Mouse (Mus musculus) skeletal muscle tissue, adult 2 months (tissue): Measurements from ENCODE around the gene Got2.
"Not testable (repeated sequence)": the region's sequence is repeated elsewhere in the genome, so short reads cannot be mapped to it uniquely, and the experiment has no call there.

Source experiments
- DNase-seq: peaks from one replicate; pipeline ENCODE4 v3.0.0-alpha.2; 2012; ENCODE audit warnings: low read depth, low spot score

Gene Got2

GRCm38 (mm10) chr8:95871690-95872089 is 16.7 kb downstream of the Got2 start:
- DNase-seq = no peak

- not testable (repeated sequence) for DNase-seq
Measured at GRCm38 (mm10) chr8:95864851-95865250, 23.5 kb downstream of the Got2 start.

GRCm38 (mm10) chr8:95863761-95864440 is 24.4 kb downstream of the Got2 start:
- DNase-seq = not testable (repeated sequence)

DNA sequence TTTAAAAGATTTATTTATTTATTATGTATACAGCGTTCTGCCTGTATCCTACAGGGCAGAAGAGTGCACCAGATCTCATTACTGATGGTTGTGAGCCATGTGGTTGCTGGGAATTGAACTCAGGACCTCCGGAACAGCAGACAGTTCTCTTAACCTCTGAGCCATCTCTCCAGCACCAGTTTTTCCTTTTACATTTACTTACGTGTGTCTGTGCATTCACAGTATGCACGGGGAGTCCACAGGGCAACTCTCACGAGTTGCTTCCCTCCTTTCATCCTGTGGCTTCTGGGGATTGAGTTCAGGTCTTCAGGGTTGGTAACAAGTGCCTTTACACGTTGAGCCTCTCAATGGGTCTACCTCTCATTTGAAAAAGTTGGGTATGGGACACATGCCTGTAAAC is 34.2 kb downstream of the Got2 start:
- no peak for DNase-seq

GRCm38 (mm10) chr8:95853102-95853843 is 35.1 kb downstream of the Got2 start, which contains the start of gene Slc38a7:
Gene Slc38a7 (minus strand): TSS chr8:95853539.
- peak; percentile 83 for DNase-seq

DNA sequence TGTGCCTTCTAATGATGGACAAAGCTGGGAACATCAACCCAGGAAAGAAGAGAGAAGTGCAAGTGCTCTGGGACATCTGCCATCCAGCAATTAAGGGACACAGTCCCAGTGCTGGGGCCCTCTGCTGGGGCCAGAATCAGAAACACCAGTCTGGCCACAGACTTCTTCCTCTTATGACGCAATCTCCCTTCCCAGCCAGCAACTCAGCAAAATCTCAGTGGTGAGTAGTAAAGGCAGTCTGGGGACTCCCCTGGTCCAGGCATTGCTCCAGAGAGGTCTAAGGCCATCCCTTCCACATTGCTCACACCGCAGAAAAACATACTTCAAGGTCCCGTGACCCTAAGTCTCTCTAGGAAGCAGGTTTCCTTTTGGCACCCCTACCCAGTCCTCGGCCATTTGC is 36.1 kb downstream of the Got2 start:
- DNase-seq = peak; percentile 42

DNA sequence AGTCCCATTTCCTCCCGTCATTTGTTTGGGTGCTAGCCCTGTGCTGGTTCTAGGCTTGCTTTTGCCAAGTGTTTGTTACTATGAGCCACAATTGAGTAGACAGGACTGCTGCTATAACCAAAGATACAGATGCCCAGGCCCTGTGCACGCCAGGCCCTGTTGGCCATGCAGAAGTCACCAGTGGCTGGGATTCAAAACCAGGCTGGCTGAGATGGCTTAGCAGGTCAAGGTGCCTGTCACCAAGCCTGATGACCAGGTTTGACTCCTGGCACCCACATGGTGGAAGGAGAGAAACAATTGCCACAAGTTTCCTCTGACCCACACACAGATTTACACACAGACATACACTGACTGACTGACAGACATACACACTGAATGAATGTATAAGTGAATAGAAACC is 38.0 kb downstream of the Got2 start:
- no peak for DNase-seq

DNA sequence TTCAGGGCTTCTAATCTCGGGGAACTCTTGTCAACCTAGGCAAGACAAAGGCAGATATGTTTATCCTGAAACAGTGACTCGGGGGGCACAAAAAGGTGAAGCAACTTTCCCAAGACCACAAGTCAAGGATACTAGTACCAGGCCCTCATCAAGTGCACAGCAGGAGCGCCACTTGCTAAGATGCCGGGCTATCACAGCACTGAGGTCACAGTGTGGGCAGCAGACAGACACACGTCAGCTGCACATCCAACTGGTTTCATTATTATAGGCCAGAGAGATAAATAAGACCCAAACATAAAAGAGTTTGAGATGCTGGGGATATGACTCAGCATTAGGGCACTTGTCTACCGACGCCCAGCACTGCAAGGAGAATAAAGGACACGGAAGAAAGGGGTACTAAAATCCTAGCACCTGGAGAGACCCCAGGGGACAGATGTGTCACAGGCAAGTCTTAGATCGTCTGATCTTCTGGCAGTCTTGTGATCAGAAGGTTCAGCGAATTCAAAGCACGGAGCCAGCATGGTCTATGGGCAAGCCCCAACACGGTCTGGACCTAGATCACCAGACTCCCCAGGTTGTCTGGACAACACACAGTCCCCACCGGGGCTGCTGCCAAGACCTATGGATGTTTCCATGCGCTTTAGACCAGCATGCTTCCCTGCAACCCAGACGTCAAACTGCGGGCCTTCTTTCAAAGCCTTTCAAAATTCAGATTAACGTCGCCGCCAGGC is 39.4 kb downstream of the Got2 start:
- no peak for DNase-seq

GRCm38 (mm10) chr8:95848061-95848551 is 40.2 kb downstream of the Got2 start:
- DNase-seq = no peak

DNA sequence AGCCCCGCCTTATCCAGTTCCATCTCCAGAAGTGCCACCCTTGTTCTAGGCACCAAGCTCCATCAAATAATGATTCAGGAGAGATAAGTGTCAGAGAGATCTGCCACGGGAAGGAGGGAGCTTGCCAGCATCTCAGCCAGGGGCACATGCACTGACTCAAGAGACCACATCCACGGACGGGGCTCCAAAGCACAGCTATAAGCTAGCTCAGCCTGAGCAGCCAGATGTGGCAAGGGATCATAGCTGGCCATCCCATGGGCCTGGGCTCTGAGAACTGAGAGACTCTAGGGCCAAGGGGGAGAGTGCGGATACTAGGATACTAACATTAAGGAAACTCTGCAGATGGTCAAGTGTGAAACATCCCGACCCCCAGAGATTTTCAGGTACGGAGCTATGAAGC is 43.3 kb downstream of the Got2 start:
- DNase-seq = no peak

DNA sequence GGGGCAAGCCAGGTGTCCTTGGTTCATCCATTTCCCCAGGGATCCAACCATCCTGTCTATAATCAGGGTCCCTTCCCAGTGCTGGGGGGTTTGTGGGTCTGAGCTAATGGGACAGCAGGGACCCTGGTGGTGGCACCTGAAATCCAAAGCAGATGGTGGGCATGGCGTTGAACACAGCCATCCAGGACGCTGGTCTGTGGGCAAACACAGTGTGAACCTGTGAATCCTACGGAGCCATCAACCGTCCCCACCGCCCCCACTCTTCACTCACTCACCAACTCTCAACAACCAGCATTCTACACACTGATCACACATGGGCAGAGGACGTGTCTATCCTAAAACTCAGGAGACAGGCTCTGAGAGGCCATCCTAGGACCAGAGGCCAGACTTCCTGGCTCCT is 44.4 kb downstream of the Got2 start:
- no peak for DNase-seq

DNA sequence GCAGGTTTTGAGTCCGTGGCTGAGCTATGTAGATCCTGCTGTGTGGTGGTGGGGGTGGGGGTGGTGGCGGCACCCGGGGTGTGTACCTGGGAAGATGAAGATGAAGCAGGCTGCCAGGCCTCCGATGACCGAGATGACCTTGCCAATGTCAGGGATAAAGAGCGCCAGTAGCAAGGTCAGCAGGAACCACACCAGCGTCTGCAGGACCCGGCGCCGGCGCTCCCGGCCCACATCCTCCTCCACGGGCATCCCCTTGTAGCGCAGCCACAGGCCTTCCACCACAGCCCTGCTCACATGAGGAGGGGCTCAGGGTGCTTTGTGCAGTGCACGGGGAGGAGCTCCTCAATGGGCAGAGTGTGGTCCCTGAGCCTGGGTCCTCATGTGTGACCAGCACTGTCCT is 46.9 kb downstream of the Got2 start:
- no peak for DNase-seq

DNA sequence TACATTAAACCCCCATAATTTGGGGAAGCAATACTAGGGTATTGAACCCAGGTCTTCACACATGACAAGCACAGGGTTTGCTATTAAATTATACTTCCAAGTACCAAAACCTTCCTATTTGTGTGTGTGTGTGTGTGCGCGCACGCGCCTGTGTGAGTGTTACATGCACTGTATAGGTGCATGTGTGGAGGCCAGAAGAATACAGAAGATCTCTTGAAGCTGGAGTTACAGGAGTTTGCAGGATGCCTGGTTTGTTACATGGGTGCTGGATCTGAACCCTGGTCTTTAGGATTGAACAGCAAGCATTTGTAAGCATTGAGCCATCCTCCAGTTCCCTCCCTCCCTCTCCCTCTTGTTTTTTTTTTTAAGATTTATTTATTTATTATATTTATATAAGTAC is 49.1 kb downstream of the Got2 start:
- no peak for DNase-seq

DNA sequence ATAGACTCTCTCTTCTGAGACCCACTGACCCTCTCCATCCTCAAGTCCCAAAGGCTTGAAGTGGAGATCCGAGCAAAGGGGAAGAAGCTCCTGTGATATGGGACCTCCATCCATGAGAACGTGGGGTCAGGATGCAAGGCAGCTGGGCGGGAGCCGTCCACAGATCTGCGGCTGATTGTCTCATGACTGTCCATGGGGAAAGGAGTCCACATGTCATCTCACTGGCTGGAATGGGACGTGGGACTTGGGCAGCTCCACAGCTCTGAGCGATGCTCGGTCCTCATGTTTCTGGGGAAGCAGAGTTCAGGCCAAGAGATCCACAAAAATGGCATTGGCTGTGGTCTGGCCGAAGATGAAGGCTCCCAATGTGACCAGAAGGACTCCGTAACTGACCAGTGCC is 51.1 kb downstream of the Got2 start:
- no peak for DNase-seq

DNA sequence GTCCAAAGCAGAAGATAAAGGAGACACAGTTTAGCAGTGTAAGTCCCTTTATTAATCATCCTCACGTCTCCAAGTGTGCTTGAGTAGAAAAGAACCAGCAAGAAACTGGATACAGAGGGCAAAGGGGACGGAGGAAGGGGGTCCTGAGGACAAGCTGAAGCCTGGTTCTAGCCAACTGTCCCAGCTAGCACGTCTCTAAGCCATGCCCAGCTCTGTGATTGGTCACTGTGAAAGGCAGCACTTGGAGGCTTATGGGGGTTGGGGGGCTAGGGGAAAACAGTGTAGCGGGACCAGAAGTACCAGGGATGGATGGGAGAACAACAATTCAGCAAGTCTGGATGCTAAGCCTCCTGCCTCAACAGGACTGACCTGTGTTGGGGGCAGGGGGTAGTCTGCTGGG is 52.5 kb downstream of the Got2 start:
- DNase-seq = no peak

- no peak for DNase-seq
Measured at GRCm38 (mm10) chr8:95833435-95833984, 54.8 kb downstream of the Got2 start.

DNA sequence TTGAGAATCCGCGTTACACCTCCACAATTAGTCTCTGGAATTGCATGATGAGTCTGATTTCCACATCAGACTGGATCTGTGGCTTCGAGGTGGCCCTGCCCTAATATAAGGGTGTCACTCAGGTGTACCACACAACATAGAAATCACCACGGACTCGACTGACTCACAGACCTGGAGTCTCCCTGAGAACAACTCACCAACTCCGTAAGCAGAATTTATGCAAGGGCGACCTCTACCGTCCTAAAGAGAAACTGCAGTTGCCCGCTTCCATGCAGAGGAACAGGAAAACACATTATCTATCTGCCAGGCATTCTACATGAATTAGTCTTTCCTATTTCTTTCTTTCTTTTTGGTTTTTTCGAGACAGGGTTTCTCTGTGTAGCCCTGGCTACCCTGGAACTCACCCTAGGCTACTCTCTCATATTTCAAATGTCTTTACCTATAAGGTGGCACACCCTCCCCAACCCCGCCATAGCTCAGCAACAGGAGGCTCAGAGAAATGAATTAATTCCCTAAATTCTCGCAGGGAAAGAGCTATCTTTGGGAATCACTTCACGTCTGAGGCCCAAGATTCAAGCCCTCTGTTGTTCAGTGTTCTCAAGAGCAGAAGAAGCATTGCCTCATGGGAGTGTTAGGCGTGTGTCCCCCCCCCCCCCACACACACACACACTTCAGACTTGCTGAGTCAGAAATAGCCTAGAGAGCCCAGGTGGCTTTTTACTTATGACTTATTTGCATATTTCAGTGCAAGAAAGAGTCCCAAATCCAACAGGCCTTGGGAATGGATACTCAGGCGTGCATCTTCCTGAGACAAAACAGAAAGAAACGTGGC is 55.5 kb downstream of the Got2 start:
- DNase-seq = peak; percentile 69

DNA sequence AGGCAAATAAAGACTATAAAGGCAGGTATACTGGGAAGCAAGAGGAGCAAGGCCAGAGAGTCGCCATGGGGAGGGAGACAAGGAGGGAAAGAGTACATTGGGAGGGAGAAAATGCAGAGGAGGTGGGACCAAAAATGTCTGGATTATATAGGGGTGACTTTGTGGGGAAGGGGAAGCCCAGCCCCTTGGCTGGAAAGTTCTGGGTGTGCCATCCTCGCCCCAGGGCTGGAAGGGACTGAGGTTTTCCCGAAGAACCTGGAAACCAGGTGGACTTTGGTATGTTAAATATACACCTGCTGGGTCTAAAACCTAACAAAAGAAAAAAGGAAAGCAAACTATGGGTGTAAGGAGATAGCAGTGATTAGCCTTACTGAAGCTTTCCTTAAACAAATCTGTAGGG is 58.2 kb downstream of the Got2 start:
- no peak for DNase-seq

- not testable (repeated sequence) for DNase-seq
Measured at GRCm38 (mm10) chr8:95825162-95825561, 63.2 kb downstream of the Got2 start, which contains the start of gene Sap18b. Gene Sap18b (plus strand): TSS chr8:95825346.

DNA sequence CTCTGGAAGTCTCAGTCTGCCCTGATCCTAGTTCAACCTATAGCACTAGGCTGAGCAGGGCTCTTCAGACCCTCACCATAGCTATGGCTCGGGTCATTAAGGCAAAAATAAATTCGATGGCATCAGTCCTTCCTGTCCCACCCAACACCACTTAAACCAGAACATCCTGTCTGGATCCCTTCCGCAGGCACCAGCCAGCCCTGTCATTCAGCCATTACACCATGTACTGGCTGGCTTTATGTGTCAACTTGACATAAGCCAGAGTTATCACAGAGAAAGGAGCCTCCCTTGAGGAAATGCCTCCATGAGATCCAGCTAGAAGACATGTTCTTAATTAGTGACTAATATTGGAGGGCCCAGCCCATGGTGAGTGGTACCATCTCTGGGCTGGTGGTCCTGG is 65.6 kb downstream of the Got2 start:
- no peak for DNase-seq

GRCm38 (mm10) chr8:95822096-95822495 is 66.3 kb downstream of the Got2 start:
- DNase-seq = no peak
